Mouse (Mus musculus): ENCODE results near the gene Fnbp1. TPM values are rescaled to one million over a fixed set of nuclear protein-coding genes. Genes with fewer than 3 reads are reported as not detected.

Gene Fnbp1
- polyA plus RNA-seq, 1 experiment from 2014 or later, result 11.5 TPM

- ATAC-seq (ENCODE audit: low FRiP score), result no peak
- Histone ChIP-seq H3K27ac (ENCODE audit: low read depth, low read length) (no peak overlapping the region), H3K4me3 (ENCODE audit: low read depth, low read length) (peak overlapping the region; percentile 83; the same call in 1 of the 2 replicates)
Observed at GRCm38 (mm10) chr2:31142505-31142904, 697 bp upstream of the Fnbp1 start.

GRCm38 (mm10) chr2:31141074-31141866, 538 bp downstream of the Fnbp1 start:
- Histone ChIP-seq H3K9me3 (ENCODE audit: control insufficient read depth, low read length) (no peaks in the 10 kb centered on the region), H3K27ac (ENCODE audit: low read depth, low read length) (peak overlapping the region; percentile 25; the same call in 1 of the 2 replicates), H3K36me3 (ENCODE audit: control insufficient read depth, insufficient read depth, low read length) (no peaks in the 10 kb centered on the region), H3K27me3 (ENCODE audit: control insufficient read depth, insufficient read depth, low read length) (peaks cover 4% of the 10 kb centered on the region; the same call in 1 of the 2 replicates), H3K4me2 (peak overlapping the region; percentile 95), H3K4me1 (ENCODE audit: control insufficient read depth, insufficient read depth, low read length) (0 out of 2 replicates have a peak, but pooled peaks cover 3% of the 10 kb centered on the region), H3K4me3 (ENCODE audit: low read depth, low read length) (peak overlapping the region; percentile 83), H3K9ac (ENCODE audit: low read length) (peak overlapping the region; percentile 87)
- ATAC-seq (ENCODE audit: low FRiP score), result peak; percentile 75
- under 1% methylated on average over 66 of the region's 78 CpGs for WGBS
- peak; percentile 94 for DNase-seq (ENCODE audit: low spot score, missing footprints)

More at GRCm38 (mm10) chr2:31142505-31142904, 697 bp upstream of the Fnbp1 start:
- WGBS, result 34% methylated on average over 3 of the region's 3 CpGs
- Histone ChIP-seq H3K9ac (ENCODE audit: low read length) (no peak overlapping the region), H3K9me3 (ENCODE audit: control insufficient read depth, low read length) (no peaks in the 10 kb centered on the region), H3K27me3 (ENCODE audit: control insufficient read depth, insufficient read depth, low read length) (peaks cover 4% of the 10 kb centered on the region; the same call in 1 of the 2 replicates), H3K4me1 (ENCODE audit: control insufficient read depth, insufficient read depth, low read length) (0 out of 2 replicates have a peak, but pooled peaks cover 3% of the 10 kb centered on the region), H3K36me3 (ENCODE audit: control insufficient read depth, insufficient read depth, low read length) (no peaks in the 10 kb centered on the region), H3K4me2 (peak overlapping the region; percentile 95)
- DNase-seq (ENCODE audit: low spot score, missing footprints), result no peak

GRCm38 (mm10) chr2:31140772-31141073, 1.1 kb downstream of the Fnbp1 start:
- peak overlapping the region; percentile 83 for H3K4me3 ChIP-seq (ENCODE audit: low read depth, low read length)

GRCm38 (mm10) chr2:31139991-31140771, 1.6 kb downstream of the Fnbp1 start:
- peak overlapping the region; percentile 83; the same call in 1 of the 2 replicates for H3K4me3 ChIP-seq (ENCODE audit: low read depth, low read length)
- H3K36me3 ChIP-seq (ENCODE audit: control insufficient read depth, insufficient read depth, low read length), result no peaks in the 10 kb centered on the region
- H3K27ac ChIP-seq (ENCODE audit: low read depth, low read length), result no peak overlapping the region
- ATAC-seq (ENCODE audit: low FRiP score) (no peak), DNase-seq (ENCODE audit: low spot score, missing footprints) (peak; percentile 76)
- no peaks in the 10 kb centered on the region for H3K9me3 ChIP-seq (ENCODE audit: control insufficient read depth, low read length)
- H3K4me2 ChIP-seq, result peak overlapping the region; percentile 95
- H3K4me1 ChIP-seq (ENCODE audit: control insufficient read depth, insufficient read depth, low read length), result 0 out of 2 replicates have a peak, but pooled peaks cover 3% of the 10 kb centered on the region
- 83% methylated on average over 12 of the region's 12 CpGs for WGBS
- peaks cover 4% of the 10 kb centered on the region; the same call in 1 of the 2 replicates for H3K27me3 ChIP-seq (ENCODE audit: control insufficient read depth, insufficient read depth, low read length)
- H3K9ac ChIP-seq (ENCODE audit: low read length), result no peak overlapping the region; the same call in 1 of the 2 replicates

More at GRCm38 (mm10) chr2:31140772-31141073, 1.1 kb downstream of the Fnbp1 start:
- Histone ChIP-seq H3K9ac (ENCODE audit: low read length) (peak overlapping the region; percentile 87), H3K27me3 (ENCODE audit: control insufficient read depth, insufficient read depth, low read length) (peaks cover 4% of the 10 kb centered on the region; the same call in 1 of the 2 replicates), H3K9me3 (ENCODE audit: control insufficient read depth, low read length) (no peaks in the 10 kb centered on the region), H3K4me2 (peak overlapping the region; percentile 95), H3K36me3 (ENCODE audit: control insufficient read depth, insufficient read depth, low read length) (no peaks in the 10 kb centered on the region), H3K4me1 (ENCODE audit: control insufficient read depth, insufficient read depth, low read length) (0 out of 2 replicates have a peak, but pooled peaks cover 3% of the 10 kb centered on the region), H3K27ac (ENCODE audit: low read depth, low read length) (no peak overlapping the region)
- DNase-seq (ENCODE audit: low spot score, missing footprints) (no peak), ATAC-seq (ENCODE audit: low FRiP score) (no peak)
- 11% methylated on average over 10 of the region's 10 CpGs for WGBS

GRCm38 (mm10) chr2:31139174-31139632, 2.6 kb downstream of the Fnbp1 start:
- no peak overlapping the region for H3K9ac ChIP-seq (ENCODE audit: low read length)
- WGBS, result 90% methylated on average over 10 of the region's 10 CpGs
- peak; percentile 71 for DNase-seq (ENCODE audit: low spot score, missing footprints)
- H3K4me3 ChIP-seq (ENCODE audit: low read depth, low read length), result no peak overlapping the region
- no peak overlapping the region for H3K4me2 ChIP-seq
- H3K27me3 ChIP-seq (ENCODE audit: control insufficient read depth, insufficient read depth, low read length), result peaks cover 4% of the 10 kb centered on the region; the same call in 1 of the 2 replicates
- no peaks in the 10 kb centered on the region for H3K36me3 ChIP-seq (ENCODE audit: control insufficient read depth, insufficient read depth, low read length)
- no peak for ATAC-seq (ENCODE audit: low FRiP score)
- no peaks in the 10 kb centered on the region for H3K9me3 ChIP-seq (ENCODE audit: control insufficient read depth, low read length)
- H3K4me1 ChIP-seq (ENCODE audit: control insufficient read depth, insufficient read depth, low read length), result 0 out of 2 replicates have a peak, but pooled peaks cover 3% of the 10 kb centered on the region
- no peak overlapping the region for H3K27ac ChIP-seq (ENCODE audit: low read depth, low read length)

GRCm38 (mm10) chr2:31137018-31137590, 4.7 kb downstream of the Fnbp1 start:
- WGBS, result 82% methylated on average over 14 of the region's 14 CpGs
- Histone ChIP-seq H3K4me2 (no peak overlapping the region), H3K27me3 (ENCODE audit: control insufficient read depth, insufficient read depth, low read length) (peaks cover 4% of the 10 kb centered on the region; the same call in 1 of the 2 replicates), H3K4me3 (ENCODE audit: low read depth, low read length) (no peak overlapping the region), H3K36me3 (ENCODE audit: control insufficient read depth, insufficient read depth, low read length) (no peaks in the 10 kb centered on the region), H3K9ac (ENCODE audit: low read length) (no peak overlapping the region), H3K9me3 (ENCODE audit: control insufficient read depth, low read length) (no peaks in the 10 kb centered on the region), H3K4me1 (ENCODE audit: control insufficient read depth, insufficient read depth, low read length) (0 out of 2 replicates have a peak, but pooled peaks cover 3% of the 10 kb centered on the region), H3K27ac (ENCODE audit: low read depth, low read length) (no peak overlapping the region)
- ATAC-seq (ENCODE audit: low FRiP score) (no peak), DNase-seq (ENCODE audit: low spot score, missing footprints) (peak; percentile 62)

GRCm38 (mm10) chr2:31136338-31136737, 5.5 kb downstream of the Fnbp1 start:
- Histone ChIP-seq H3K36me3 (ENCODE audit: control insufficient read depth, insufficient read depth, low read length) (no peaks in the 10 kb centered on the region), H3K9me3 (ENCODE audit: control insufficient read depth, low read length) (no peaks in the 10 kb centered on the region), H3K4me1 (ENCODE audit: control insufficient read depth, insufficient read depth, low read length) (0 out of 2 replicates have a peak, but pooled peaks cover 3% of the 10 kb centered on the region), H3K4me3 (ENCODE audit: low read depth, low read length) (no peak overlapping the region), H3K27me3 (ENCODE audit: control insufficient read depth, insufficient read depth, low read length) (peaks cover 4% of the 10 kb centered on the region; the same call in 1 of the 2 replicates), H3K27ac (ENCODE audit: low read depth, low read length) (no peak overlapping the region), H3K4me2 (no peak overlapping the region), H3K9ac (ENCODE audit: low read length) (no peak overlapping the region)
- DNase-seq (ENCODE audit: low spot score, missing footprints) (no peak), ATAC-seq (ENCODE audit: low FRiP score) (no peak)
- WGBS, result 79% methylated on average over 9 of the region's 13 CpGs

- Histone ChIP-seq H3K27ac (ENCODE audit: low read depth, low read length) (no peak overlapping the region), H3K27me3 (ENCODE audit: control insufficient read depth, insufficient read depth, low read length) (peaks cover 4% of the 10 kb centered on the region; the same call in 1 of the 2 replicates), H3K4me1 (ENCODE audit: control insufficient read depth, insufficient read depth, low read length) (no peaks in the 10 kb centered on the region), H3K36me3 (ENCODE audit: control insufficient read depth, insufficient read depth, low read length) (no peaks in the 10 kb centered on the region), H3K9ac (ENCODE audit: low read length) (no peak overlapping the region), H3K4me2 (no peak overlapping the region), H3K9me3 (ENCODE audit: control insufficient read depth, low read length) (no peaks in the 10 kb centered on the region), H3K4me3 (ENCODE audit: low read depth, low read length) (no peak overlapping the region)
- 69% methylated on average over 13 of the region's 13 CpGs for WGBS
- ATAC-seq (ENCODE audit: low FRiP score), result no peak
- peak; percentile 73 for DNase-seq (ENCODE audit: low spot score, missing footprints)
Observed at GRCm38 (mm10) chr2:31135512-31135931, 6.3 kb downstream of the Fnbp1 start.
